Mouse (Mus musculus) cerebellum, adult 2 months (tissue): ENCODE data around the gene Dtd1. TPM values are rescaled to one million over a fixed set of nuclear protein-coding genes. Genes with fewer than 3 reads are reported as not detected.

ENCODE experiments used
- DNase-seq, 2 experiments: peaks; one replicate each; pipeline ENCODE4 v3.0.0; 2021
- H3K27ac ChIP-seq: fragments of 200-500 bp; 2 replicates; pipeline ENCODE4 v1.5.1; 2012; ENCODE audit warnings: low read length, control low read depth, inconsistent platforms; ENCODE audit not compliant: insufficient read depth
- H3K27me3 ChIP-seq: fragments of 200-500 bp; 2 replicates; pipeline ENCODE4 v1.6.1; 2012; ENCODE audit warnings: inconsistent platforms, mild to moderate bottlenecking, low read length, moderate library complexity; ENCODE audit not compliant: control insufficient read depth, insufficient read depth
- H3K4me1 ChIP-seq: fragments of 200-500 bp; 2 replicates; pipeline ENCODE4 v1.6.1; 2011; ENCODE audit warnings: low read length; ENCODE audit not compliant: control insufficient read depth, insufficient read depth
- H3K4me3 ChIP-seq: fragments of 200-500 bp; replicated peaks from 2 replicates; pipeline ENCODE3; 2011; ENCODE audit warnings: mild to moderate bottlenecking, low read depth, low read length, control low read depth; ENCODE audit not compliant: insufficient read depth
- CTCF ChIP-seq: fragments of 200-500 bp; IDR thresholded peaks from 2 replicates; pipeline ENCODE4 v1.5.1; 2011; ENCODE audit warnings: low read depth, mild to moderate bottlenecking, control low read depth, low read length, moderate library complexity, borderline replicate concordance; ENCODE audit not compliant: insufficient read depth
- POLR2A ChIP-seq: fragments of 200-500 bp; IDR thresholded peaks from 2 replicates; pipeline ENCODE4 v1.6.1; 2011; ENCODE audit warnings: low read length, control low read depth, borderline replicate concordance; ENCODE audit not compliant: insufficient read depth
- WGBS: fragments of 180-500 bp; shearing (Covaris S2); methylation state at CpG from one replicate; pipeline ENCODE4 v1.1.7; 2018; 5-methylcytosine and 5-hydroxymethylcytosine counted together
- polyA plus RNA-seq: library from polyadenylated mRNA; depleted of rRNA; stranded (reverse); fragments of >200 nt; gene quantifications from 2 replicates; pipeline ENCODE4 v1.2.3, GENCODE M21; 2012

The Dtd1 gene
- polyA plus RNA-seq, 1 experiment: 74.5 TPM

GRCm38 (mm10) chr2:144646360-144646759 lies 46.7 kb downstream of the Dtd1 start:
- H3K27ac ChIP-seq: no peak overlapping the region
- H3K4me3 ChIP-seq: no peak overlapping the region
- no peaks in the 10 kb centered on the region; the same call in 1 of the 2 replicates for H3K27me3 ChIP-seq
- TF ChIP-seq POLR2A (no peak), CTCF (no peak)
- no peaks in the 10 kb centered on the region for H3K4me1 ChIP-seq
- 84% methylated on average over 10 of the region's 10 CpGs for WGBS
- no peak for DNase-seq

- 84% methylated on average over 4 of the region's 4 CpGs for WGBS
- Histone ChIP-seq H3K4me1 (no peaks in the 10 kb centered on the region), H3K27me3 (no peaks in the 10 kb centered on the region; the same call in 1 of the 2 replicates), H3K27ac (no peak overlapping the region), H3K4me3 (no peak overlapping the region)
- TF ChIP-seq POLR2A: no peak
- no peak for TF ChIP-seq CTCF
- no peak for DNase-seq
These were observed 47.5 kb downstream of the Dtd1 start for GRCm38 (mm10) chr2:144647151-144647550.

- TF ChIP-seq CTCF (no peak), POLR2A (no peak)
- WGBS: 100% methylated on average over 1 of the region's 1 CpGs
- H3K4me3 ChIP-seq: no peak overlapping the region
- peaks cover 8% of the 10 kb centered on the region for H3K4me1 ChIP-seq
- H3K27me3 ChIP-seq: no peaks in the 10 kb centered on the region; the same call in 1 of the 2 replicates
- DNase-seq: no peak
- H3K27ac ChIP-seq: no peak overlapping the region
These were observed 50.3 kb downstream of the Dtd1 start for GRCm38 (mm10) chr2:144649960-144650359.

- no peak for TF ChIP-seq POLR2A
- TF ChIP-seq CTCF: no peak
- WGBS: 36% methylated on average over 4 of the region's 4 CpGs
- H3K27ac ChIP-seq: no peak overlapping the region
- peaks cover 13% of the 10 kb centered on the region for H3K4me1 ChIP-seq
- no peaks in the 10 kb centered on the region for H3K27me3 ChIP-seq
- no peak overlapping the region for H3K4me3 ChIP-seq
- DNase-seq: peak in 1 of 2 experiments; percentile 57
These were observed 53.1 kb downstream of the Dtd1 start for GRCm38 (mm10) chr2:144652841-144653240.

GRCm38 (mm10) chr2:144655307-144655706 lies 55.6 kb downstream of the Dtd1 start:
- H3K27ac ChIP-seq: no peak overlapping the region
- no peak overlapping the region for H3K4me3 ChIP-seq
- WGBS: 54% methylated on average over 3 of the region's 3 CpGs
- DNase-seq: no peak
- H3K4me1 ChIP-seq: peaks cover 13% of the 10 kb centered on the region
- TF ChIP-seq CTCF: no peak
- TF ChIP-seq POLR2A: no peak
- no peaks in the 10 kb centered on the region for H3K27me3 ChIP-seq

GRCm38 (mm10) chr2:144668507-144668906 lies 68.8 kb downstream of the Dtd1 start:
- Histone ChIP-seq H3K4me1 (no peaks in the 10 kb centered on the region), H3K4me3 (no peak overlapping the region), H3K27ac (no peak overlapping the region), H3K27me3 (no peaks in the 10 kb centered on the region)
- WGBS: 85% methylated on average over 4 of the region's 4 CpGs
- DNase-seq: no peak
- no peak for TF ChIP-seq CTCF
- no peak for TF ChIP-seq POLR2A

- no peak overlapping the region for H3K27ac ChIP-seq
- H3K4me3 ChIP-seq: no peak overlapping the region
- no peaks in the 10 kb centered on the region for H3K4me1 ChIP-seq
- H3K27me3 ChIP-seq: no peaks in the 10 kb centered on the region
- no peak for DNase-seq
- TF ChIP-seq POLR2A (no peak), CTCF (no peak)
- 80% methylated on average over 5 of the region's 5 CpGs for WGBS
These were observed 70.7 kb downstream of the Dtd1 start for GRCm38 (mm10) chr2:144670289-144670930.

GRCm38 (mm10) chr2:144672397-144672796 lies 72.7 kb downstream of the Dtd1 start:
- Histone ChIP-seq H3K27me3 (no peaks in the 10 kb centered on the region), H3K4me3 (no peak overlapping the region), H3K27ac (no peak overlapping the region), H3K4me1 (peaks cover 6% of the 10 kb centered on the region)
- WGBS: 80% methylated on average over 5 of the region's 5 CpGs
- TF ChIP-seq CTCF (no peak), POLR2A (no peak)
- no peak for DNase-seq
